Mouse (Mus musculus) E14TG2a.4 (cell line): ENCODE data around the gene Methig1.

ENCODE experiments used
- CTCF ChIP-seq: conservative IDR thresholded peaks from 2 replicates; pipeline ENCODE4 v1.5.1; 2014; ENCODE audit warnings: low read length
- NANOG ChIP-seq: IDR thresholded peaks from 2 replicates; pipeline ENCODE4 v1.6.1; 2014; ENCODE audit warnings: borderline replicate concordance, low read length, mixed read lengths
- POU5F1 ChIP-seq: IDR thresholded peaks from 2 replicates; pipeline ENCODE4 v1.6.1; 2014; ENCODE audit warnings: low read length, borderline replicate concordance

DNA sequence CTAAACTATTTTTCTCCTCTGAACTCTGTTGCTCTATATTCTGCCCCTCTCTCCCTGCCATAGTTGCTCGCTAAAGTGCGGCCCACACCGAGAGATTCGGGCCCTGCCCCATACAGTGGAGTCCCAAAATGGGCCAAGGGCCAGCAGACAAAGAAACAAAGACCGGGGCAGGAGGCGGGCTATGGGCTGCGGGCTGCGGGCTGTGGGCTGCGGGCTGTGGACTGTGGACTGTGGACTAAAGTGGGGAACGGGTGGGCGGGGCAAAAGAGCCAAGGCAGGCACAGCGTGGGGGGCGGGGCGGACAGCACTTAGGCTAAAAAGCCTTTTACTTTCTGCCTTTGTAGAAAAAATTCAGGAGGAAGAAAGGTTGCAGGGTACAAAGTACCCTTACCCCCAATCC lies 6.2 kb upstream of the Methig1 start:
- TF ChIP-seq CTCF (no peak), POU5F1 (no peak), NANOG (no peak)
